Mouse (Mus musculus) Muller cell, postnatal 12 days (primary cell): ENCODE data around the gene H2afy.
A peak's percentile ranks its signal among the peaks of the same experiment; 100 is the strongest.

Experiments used
- DNase-seq: peaks from one replicate; pipeline ENCODE4 v3.0.0-alpha.2; 2015; ENCODE audit errors: inconsistent ontology term

The H2afy gene

DNA sequence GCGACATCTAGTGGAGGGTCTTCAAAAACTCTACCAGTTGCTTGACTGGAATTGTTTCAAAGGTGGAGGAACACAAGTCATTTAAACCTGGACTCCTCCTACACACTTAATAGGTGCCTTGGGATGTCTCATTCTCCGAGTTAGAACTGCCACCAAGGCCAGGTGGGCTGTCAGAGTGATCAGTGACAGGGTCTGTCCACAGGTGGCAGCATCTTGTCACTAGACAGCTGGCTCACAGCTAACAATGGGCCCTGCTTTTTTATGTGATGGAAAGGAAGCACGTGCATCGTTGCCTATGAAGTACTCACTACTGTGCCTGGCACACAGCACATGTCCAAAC lies 63.9 kb downstream of the H2afy start:
- DNase-seq = no peak

DNA sequence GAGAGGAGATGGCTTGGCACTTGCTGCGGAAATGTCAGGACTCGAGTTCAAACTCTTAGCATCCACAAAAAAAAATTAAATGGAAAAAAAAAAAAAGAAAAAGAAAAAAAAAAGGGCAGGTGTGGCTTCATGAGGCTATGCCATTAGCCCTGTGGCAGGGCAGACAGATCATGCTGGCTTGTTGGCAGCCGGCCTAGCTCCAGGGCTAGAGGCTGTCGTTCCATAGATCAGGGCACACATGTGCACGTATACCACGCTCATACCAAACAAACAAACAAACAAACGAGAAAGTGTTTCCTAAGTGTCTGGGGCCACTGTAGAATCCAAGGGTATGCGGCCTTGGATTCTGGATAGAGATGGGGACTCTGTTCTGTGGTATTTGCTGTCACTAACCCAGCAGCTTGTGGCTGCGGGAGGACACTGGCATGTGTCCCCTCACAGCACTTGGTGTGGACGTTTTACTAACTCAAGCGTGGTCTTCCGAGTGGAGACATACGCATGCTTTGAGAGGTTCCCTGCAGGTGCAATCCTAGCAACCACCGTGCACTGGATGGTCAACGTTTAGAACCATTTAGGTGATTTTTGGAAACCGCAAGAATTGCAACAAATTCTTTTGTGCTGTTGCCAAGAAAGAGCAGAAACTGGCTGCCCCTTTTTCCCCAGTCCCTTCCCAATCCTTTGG lies 64.4 kb downstream of the H2afy start:
- DNase-seq = peak; percentile 66

DNA sequence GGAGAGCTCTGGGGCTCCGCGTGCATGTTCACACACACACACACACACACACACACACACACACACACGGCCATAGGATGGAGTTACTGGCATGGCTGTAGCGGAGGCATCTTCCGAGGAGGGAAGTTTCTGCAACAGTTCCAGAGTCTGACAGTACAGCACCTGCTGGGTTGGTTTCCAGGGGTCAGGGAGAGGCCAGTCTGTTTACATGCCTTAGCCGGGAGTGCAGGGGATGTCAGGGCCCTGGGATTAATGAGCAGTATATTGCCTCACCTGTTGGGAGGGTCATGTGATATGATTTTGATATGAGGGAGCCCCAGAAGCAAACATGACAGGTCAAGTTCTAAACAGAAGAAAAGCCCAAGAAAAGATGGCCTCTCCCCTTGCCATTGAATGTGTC lies 66.5 kb downstream of the H2afy start:
- DNase-seq = no peak

DNA sequence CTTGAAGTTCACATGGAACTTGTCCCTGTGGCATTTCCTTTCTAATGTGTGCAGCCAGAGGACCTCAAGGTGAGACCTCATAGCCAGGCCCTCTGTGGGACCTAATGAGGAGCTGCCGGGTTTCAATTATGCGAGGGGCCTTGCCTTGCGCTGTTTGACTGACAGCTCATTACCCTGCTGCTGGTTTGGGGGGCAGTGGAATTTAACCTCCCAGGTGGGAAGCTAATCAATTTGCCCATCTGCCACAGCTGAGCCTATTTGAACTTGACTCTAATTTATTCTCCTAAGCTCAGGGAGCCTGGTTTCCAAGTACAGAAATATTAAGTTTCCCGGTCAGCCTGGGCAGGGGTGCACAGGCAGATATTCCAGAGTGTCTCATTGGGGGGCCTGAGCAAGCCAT lies 67.6 kb downstream of the H2afy start:
- DNase-seq = no peak

DNA sequence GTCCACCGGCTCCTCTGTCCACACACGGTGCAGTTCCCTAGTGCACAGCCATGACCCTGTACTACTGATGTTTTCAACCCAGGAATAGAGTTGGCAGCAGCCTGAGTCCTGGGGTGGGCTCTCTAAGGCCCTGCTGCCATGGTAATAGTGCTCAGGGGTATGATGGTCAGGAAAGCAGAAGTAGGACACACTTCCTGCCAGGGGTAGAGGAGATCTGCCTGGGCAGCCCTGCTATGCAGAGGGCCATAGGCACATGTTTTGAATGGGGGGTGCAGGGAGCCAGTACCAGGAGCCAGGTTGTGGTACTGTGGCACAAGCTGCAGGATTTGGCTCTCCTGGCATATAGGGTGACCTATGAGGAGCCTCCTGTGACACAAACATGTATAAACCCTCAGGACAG lies 69.3 kb downstream of the H2afy start:
- no peak for DNase-seq

DNA sequence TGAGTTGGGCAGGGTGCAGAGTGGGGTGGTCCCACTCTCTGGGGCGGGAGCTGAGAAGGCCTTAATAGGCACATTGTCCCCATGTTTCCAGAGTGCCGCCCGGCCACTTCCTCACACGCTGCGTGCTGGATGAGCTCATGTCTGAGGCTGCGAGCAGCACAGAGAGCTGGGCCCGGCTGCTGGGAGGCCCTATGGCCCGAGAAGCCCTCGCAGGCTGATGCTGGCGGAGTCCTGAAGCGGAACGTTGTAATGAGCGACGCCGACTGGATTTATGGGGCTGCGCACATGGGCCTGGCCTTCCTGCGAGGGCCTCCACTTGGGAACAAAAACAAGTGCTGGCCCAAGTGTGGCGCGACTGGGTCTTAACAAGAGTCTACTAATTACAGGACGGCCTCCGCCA lies 70.0 kb downstream of the H2afy start:
- no peak for DNase-seq

DNA sequence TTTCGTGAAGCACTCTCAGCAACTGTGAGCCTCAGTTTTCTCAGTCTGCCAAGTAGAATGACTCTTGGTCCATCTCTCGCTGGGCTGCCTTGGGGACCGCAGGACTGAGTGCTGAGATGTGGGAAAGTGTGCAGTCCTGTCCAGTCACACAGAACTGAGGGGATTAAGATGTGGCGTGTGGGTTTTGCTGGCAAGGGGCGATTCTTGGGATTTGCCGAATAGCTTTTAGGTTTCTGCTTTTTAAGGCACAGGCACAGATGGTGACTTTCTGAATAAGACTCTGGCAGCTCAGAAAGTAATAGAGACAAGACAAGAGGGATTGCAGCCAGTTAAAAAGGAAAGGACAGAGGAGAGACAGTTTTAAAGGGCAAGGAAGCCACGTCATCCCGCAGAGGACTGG lies 78.4 kb downstream of the H2afy start:
- no peak for DNase-seq

DNA sequence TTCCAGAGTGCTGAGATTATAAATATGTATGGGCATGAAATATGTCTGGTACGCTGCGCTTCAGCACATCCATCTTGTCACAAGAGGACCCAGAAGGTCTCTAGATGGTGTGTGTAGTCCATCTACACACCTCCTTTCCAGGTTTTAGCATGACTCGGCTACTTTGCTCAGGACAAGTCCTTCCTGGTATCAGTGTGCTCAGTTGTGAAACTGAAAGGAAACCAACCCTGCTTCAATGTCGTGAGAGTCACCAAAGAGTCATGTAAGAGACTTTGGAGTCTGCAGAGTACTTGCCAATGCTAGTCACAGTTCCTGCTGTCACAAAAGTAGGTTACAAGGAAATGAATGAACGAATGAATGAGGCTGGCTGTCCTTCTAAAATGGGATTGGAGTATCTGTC lies 80.4 kb downstream of the H2afy start:
- no peak for DNase-seq

DNA sequence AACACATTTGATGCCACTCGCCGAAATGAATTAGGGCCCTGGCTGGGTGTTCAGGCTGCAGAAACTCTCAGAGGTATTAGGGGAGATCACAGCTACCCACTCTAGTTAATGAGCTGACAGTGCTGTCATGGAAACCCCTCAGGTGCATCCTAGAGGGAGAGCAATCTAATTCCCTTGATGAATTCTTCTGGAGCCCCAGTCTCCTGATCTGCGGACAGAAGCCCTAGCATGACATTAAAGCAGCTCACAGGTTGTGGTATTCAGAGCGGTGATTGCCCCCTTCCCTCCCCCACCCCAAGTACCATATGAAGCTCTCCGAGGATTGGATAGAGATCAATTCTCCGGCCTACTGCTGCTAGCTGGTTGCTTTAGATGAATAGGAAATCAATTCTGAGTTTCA lies 82.1 kb downstream of the H2afy start:
- DNase-seq = no peak

DNA sequence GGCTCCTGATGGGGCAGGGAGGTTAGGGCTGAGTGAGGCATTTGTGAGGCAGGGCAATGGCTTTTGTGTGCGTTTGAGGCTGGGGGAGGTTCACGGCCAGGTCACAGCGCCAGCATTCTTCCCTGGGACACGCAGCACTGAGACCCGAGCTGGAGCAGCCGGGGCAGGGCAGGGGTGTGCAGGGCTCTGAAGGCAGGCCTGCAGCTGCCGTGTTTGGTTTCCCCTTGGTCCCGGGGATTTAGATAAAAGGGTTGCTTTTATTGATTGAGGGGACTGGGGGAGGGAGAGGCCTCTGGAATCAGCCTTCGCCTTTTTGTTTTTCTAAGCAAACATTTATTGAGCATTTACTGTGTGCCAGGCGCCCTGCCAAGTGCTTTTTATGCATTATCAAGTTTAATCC lies 83.4 kb downstream of the H2afy start:
- no peak for DNase-seq

DNA sequence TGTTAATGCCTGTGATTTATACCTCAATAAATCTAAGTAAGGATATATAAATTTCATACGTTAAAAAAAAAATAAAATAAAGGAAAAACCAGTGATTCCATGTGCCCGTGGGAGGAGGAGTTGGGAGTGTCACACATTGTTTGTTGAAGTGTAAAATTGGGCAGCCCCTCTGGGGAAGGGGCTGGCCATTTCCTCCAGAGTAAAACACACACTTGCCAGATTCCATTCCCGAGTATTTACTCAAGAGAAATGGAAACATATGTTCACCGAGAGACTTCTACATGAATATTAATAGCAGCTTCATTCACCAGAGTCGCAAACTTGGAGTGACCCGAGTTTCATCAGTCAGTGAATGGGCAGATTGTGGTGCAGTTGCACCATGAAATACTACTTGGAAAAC lies 85.9 kb downstream of the H2afy start:
- no peak for DNase-seq

DNA sequence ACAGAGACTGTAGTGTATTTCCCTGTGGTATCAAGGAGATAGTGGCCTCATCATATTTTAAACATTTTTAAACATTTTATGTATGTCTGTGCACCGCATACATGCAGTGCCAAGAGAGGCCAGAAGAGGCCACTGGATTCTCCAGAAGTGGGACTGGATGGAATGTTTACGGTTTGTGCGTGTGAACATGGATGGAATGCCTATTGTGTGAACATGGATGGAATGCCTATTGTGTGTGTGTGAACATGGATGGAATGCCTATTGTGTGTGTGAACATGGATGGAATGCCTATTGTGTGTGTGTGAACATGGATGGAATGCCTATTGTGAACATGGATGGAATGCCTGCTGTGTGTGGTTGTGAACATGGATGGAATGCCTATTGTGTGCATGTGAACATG lies 93.9 kb downstream of the H2afy start:
- DNase-seq = no peak

DNA sequence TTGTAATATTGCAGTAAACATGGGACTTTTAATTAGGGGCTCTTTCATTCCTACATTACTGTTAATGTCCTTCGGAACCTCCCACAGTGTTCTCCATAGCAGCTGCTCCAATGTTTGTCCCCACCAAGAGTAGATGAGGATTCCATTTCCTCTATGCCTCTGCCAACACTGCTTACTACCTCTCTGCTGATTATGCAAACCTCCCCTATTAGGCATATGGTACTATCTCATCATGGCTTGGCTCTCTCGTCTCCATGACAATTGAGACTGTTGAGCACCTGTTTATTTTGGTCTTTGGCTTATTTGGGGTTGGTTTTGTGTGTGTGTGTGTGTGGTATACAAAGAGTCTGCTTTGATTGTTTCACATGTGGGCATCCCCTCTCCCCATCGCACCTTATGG lies 95.5 kb downstream of the H2afy start:
- DNase-seq = no peak

DNA sequence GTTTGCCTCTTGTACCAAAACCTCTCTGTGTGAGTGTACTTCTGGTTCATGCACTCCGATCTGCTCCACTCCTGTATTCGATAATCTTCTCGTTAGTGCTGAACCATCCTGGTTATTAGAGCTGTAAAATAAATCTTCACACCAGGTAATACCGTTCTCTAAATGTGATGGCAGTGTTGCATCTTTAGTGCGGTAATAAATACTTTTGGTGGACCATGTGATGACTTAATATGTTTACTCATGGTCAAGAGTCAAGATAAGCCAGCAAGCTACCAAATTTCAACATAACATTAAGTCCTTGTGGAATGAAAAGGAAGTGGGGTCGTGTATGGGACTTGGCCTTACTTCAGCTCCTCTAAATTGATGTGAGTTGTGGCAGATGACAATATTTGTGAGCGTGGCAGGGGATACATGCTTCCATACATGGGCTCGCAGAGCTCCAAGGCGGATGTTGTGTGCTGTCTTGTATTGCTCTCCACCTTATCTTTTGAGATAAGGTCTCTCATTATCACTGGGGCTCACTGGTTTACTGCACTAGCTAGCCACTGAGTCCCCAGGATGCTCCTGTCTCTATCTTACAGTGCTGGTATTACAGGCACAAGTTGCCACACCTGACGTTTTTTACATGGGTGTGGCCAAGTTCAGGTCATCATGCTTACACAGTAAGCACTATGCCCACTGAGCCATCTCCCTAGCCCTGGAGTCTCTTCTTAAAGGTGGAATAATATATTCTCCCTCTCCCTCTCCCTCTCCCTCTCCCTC lies 96.4 kb downstream of the H2afy start:
- no peak for DNase-seq

DNA sequence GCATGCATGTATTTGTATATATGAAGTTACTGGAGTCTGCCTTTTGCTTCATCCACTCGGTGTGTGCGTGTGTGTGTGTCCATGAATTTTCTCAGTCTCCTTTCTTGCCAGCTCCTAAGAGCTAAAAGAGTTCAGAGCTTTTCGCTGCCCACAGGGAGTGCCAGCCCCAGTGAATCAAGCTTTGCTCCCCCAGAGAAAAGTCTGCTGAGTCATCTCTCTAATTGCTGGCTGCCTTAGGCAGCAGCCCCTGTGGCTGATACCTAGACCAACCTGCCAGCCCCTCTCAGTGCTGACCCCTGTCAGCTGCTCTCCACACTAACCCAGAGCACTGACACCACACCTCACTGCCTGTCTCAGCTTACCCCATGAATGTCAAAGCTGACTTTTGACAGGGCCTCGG lies 107.2 kb downstream of the H2afy start:
- DNase-seq = no peak

DNA sequence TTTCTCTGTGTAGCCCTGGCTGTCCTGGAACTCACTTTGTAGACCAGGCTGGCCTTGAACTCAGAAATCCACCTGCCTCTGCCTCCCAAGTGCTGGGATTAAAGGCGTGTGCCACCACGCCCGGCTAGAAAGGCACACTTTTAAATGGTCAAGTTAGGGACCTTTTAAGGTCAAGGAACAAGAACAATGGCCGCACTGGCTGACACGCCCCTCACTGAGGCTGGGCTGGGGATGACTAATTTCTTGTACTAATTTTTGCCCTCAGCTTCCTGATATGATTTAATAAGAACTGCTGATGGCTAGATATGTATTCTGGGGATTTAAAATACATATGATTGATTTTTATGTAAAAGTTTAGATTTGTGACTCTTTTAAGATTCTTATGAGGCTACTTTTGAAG lies 108.2 kb downstream of the H2afy start:
- peak; percentile 15 for DNase-seq

DNA sequence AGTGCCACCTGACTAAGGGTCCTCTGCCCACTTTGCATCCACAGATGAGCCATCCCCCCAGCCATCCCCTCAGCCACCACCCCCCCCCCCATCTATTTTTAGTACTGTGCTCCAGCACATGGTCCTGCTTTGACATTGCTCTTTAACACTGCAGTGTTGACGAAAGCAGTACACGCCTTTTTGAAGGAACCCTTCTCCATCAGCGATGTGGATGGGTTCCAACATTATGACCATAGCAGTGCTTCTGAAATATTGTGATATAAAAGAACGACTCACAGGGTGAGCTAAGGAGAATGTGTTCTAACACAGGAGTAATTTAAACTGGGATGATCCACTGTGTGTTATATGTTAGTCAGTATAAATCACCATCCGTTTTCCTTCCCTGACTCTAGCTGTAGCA lies 109.5 kb downstream of the H2afy start:
- no peak for DNase-seq

DNA sequence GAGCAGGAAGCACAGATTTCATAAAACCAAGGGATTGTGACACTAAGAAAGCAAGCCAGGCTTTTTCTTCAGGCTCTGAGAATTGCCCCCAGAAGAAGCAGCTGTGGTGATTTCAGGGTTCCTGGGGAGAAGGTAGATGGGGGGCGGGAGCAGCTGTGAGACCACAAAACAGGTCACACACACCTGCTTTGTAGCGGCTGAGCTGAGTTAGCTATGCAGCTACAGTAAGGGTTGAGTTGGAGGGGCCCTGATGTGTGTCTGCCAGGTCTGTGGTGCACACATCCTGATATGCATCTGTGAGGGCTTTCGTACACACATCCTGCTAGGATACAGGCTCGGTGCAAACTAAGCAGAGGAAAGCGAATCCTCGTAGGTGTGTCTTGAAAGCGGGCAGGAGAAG lies 110.1 kb downstream of the H2afy start:
- no peak for DNase-seq

DNA sequence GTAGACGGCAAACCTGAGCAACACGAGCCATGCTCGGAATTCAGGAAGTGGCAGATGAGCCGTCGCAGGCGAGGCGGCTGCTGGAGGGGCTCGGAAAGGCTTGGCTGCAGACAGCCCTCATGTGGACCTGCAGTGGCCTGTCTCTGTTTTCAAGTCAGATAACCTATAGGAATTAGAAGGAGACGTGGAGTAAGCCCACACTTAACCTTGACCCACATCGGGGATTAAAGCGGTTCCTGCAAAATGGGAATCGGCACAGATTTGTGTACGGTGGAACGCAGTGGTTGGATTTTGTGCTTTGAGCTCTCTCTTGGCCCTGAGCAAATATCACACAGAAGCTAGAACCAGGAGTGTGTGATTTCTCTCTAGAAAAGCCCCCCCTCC lies 111.1 kb downstream of the H2afy start:
- DNase-seq = no peak

DNA sequence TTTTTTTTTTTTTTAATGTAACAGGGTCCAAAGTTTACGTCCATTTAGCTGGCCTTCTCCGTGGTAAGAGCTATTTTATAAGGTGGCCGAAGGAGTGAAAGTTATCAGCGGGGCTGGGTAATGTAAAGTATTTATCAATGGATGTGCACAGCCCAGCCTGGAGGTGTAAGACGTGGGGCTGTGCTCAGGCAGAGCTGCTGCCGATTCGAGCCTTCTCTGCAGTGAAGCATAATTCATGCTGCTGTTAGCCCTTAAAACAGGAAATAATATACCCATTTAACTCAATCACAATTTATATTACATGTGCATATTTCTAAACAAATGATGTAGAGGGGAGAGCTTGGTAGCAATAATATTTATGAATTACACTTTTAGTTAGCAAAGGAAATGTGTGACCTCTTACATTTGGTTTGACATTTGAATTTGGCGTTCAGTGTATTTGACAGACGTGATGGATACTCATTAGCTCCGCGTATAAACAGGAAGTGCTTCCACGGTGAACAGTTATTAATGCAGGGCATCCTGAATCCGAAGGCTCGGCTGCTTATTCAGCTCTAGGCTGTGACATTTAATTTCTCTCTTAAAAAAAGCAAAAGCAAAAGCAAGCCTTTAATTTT lies 111.6 kb downstream of the H2afy start:
- no peak for DNase-seq
